Mouse (Mus musculus): ENCODE results near the gene Gm42517.

GRCm38 (mm10) chr5:108405460-108405859, 37.7 kb upstream of the Gm42517 start:
- no peak for TF ChIP-seq EP300 (IDR thresholded peaks at IDR 0.05; ENCODE audit: low read length)
- TF ChIP-seq POLR2A (IDR thresholded peaks at IDR 0.05; ENCODE audit: low read depth, low read length): no peak
- no peak for TF ChIP-seq CTCF (conservative IDR thresholded peaks at IDR 0.05 in 1 of 2, IDR thresholded peaks at IDR 0.05 in 1 of 2; ENCODE audit: low read depth in 2 of 2, low read length in 2 of 2)

All from CH12.LX (cell line).